In genomic region chr6:87099671-87100296, GRCm38 (mm10) we compare ENCODE assay signal across 9 mouse cellular contexts. TPM values are rescaled to one million over a fixed set of nuclear protein-coding genes. Genes with fewer than 3 reads are reported as not detected.
A peak's percentile ranks its signal among the peaks of the same experiment; 100 is the strongest.
DNase-seq lines count a peak whose midpoint lies in the region; ATAC-seq and TF ChIP-seq lines count a peak whose summit lies in the region.
"Had no signal": no experiment of that assay in that cellular context is flagged by ENCODE, and none has a peak within 500 bp of the region (broad histone marks: within the 10 kb centered on the region; RNA-seq: fewer than 3 reads in every experiment).

No protein-coding gene starts in this region.

- peak; percentile 25 for DNase-seq in heart, adult 8-10 months (ENCODE audit: low spot score)
- peak; percentile 58 for DNase-seq in NIH3T3 (ENCODE audit: low read depth)
- peak; percentile 65 for DNase-seq in heart, postnatal 0 days (ENCODE audit: low spot score)
- peak; percentile 64 for DNase-seq in lung, postnatal 25 days (ENCODE audit: low spot score)
- no peak for DNase-seq in urinary bladder, adult 18-20 months (ENCODE audit: low spot score in 2 of 2)
- DNase-seq in thymus, postnatal 25 days, result no peak
- no peak for DNase-seq in gastrocnemius, postnatal 10 days

- H3K4me1 ChIP-seq in heart, embryonic 12.5 days (replicated peaks), result peaks cover 37% of the 10 kb centered on the region
- H3K4me1 ChIP-seq in heart, postnatal 0 days (ENCODE audit: control insufficient read depth, insufficient read depth), result 0 out of 2 replicates have a peak, but pooled peaks cover 3% of the 10 kb centered on the region

- no peak overlapping the region for H3K9ac ChIP-seq in heart, embryonic 12.5 days
- no peak overlapping the region for H3K9ac ChIP-seq in heart, postnatal 0 days (replicated peaks; ENCODE audit: low read depth, low read length)

- H3K4me3 ChIP-seq in heart, embryonic 12.5 days, result no peak overlapping the region
- no peak overlapping the region for H3K4me3 ChIP-seq in heart, postnatal 0 days (ENCODE audit: low read depth, low read length)

- H3K36me3 ChIP-seq in heart, embryonic 12.5 days, result no peaks in the 10 kb centered on the region
- H3K36me3 ChIP-seq in heart, postnatal 0 days (replicated peaks; ENCODE audit: control insufficient read depth, insufficient read depth, low read length), result no peaks in the 10 kb centered on the region

- WGBS in heart, embryonic 12.5 days, result 47% methylated on average over 7 of the region's 7 CpGs
- 50% methylated on average over 7 of the region's 7 CpGs for WGBS in heart, postnatal 0 days

- H3K4me2 ChIP-seq in heart, embryonic 12.5 days, result no peak overlapping the region
- no peak overlapping the region for H3K4me2 ChIP-seq in heart, postnatal 0 days (ENCODE audit: low read depth, low read length)

- no peak overlapping the region for H3K27ac ChIP-seq in heart, embryonic 12.5 days (ENCODE audit: poor library complexity, severe bottlenecking)
- H3K27ac ChIP-seq in heart, postnatal 0 days (ENCODE audit: low read depth), result peak overlapping the region; percentile 50

- H3K27me3 ChIP-seq in heart, embryonic 12.5 days (replicated peaks), result no peaks in the 10 kb centered on the region; the same call in 1 of the 2 replicates
- no peaks in the 10 kb centered on the region for H3K27me3 ChIP-seq in heart, postnatal 0 days (ENCODE audit: control insufficient read depth, insufficient read depth, low read length)

- TF ChIP-seq EP300 in heart, postnatal 0 days (IDR thresholded peaks at IDR 0.05; ENCODE audit: low read depth), result no peak

- ATAC-seq in heart, embryonic 12.5 days (ENCODE audit: insufficient number of reproducible peaks, low FRiP score), result no peak
- ATAC-seq in heart, postnatal 0 days (ENCODE audit: insufficient read depth, low read depth), result no peak

- H3K9me3 ChIP-seq in heart, embryonic 12.5 days (replicated peaks), result no peaks in the 10 kb centered on the region
- H3K9me3 ChIP-seq in heart, postnatal 0 days (replicated peaks; ENCODE audit: control insufficient read depth, low read length), result no peaks in the 10 kb centered on the region

- TF ChIP-seq CTCF in heart, postnatal 0 days (IDR thresholded peaks at IDR 0.05; ENCODE audit: low read depth), result no peak

RNA-seq across cellular contexts. Expression of gene D6Ertd527e, which starts 4.8 kb away (rescaled TPM):
- under 1 TPM in 1 of 4 experiments, not detected in 3; 0.44 TPM for total RNA-seq in heart, adult 8-10 months (2022)
- polyA plus RNA-seq in heart, embryonic 12.5 days (2016; fragmentation: Nextera tagmentation; extraction: Ambion mirVana), result 0.10 TPM in 1 of 2 replicates, not detected in the other
- not detected in 2 replicates for total RNA-seq in heart, postnatal 0 days (2014; rRNA removed; ENCODE audit: low replicate concordance)
- polyA plus RNA-seq in heart, postnatal 0 days (2015; fragmentation: Nextera tagmentation; extraction: Ambion mirVana), result 0.08 TPM in 1 of 2 replicates, not detected in the other
- total RNA-seq in gastrocnemius, postnatal 10 days (2021), result under 1 TPM in 1 of 2 experiments, not detected in 1; 0.11 TPM
- total RNA-seq: heart, postnatal 14 days had no signal

RNA-seq across cellular contexts. Expression of gene Gfpt1, which starts 57.1 kb away (rescaled TPM):
- total RNA-seq in heart, adult 8-10 months (2022), result 10 to 100 TPM; 16.0 to 21.4 (median 16.7) TPM
- polyA plus RNA-seq in heart, embryonic 12.5 days (2016; fragmentation: Nextera tagmentation; extraction: Ambion mirVana), result 17.7 and 19.3 TPM in 2 replicates
- 10.0 and 23.3 TPM in 2 replicates for total RNA-seq in heart, postnatal 0 days (2014; rRNA removed; ENCODE audit: low replicate concordance)
- polyA plus RNA-seq in heart, postnatal 0 days (2015; fragmentation: Nextera tagmentation; extraction: Ambion mirVana), result 5.4 and 6.7 TPM in 2 replicates
- total RNA-seq in gastrocnemius, postnatal 10 days (2021), result 10 to 100 TPM; 36.1 to 44.4 TPM

Comparison
In these comparisons a context has a peak if more than half of its experiments do, and no peak if none do; other contexts are left out.
1. DNase-seq: peak in heart, adult 8-10 months (single experiment), NIH3T3 (single experiment), heart, postnatal 0 days (single experiment) and lung, postnatal 25 days (single experiment); none in urinary bladder, adult 18-20 months (0 of 2), thymus, postnatal 25 days (single experiment) and gastrocnemius, postnatal 10 days (single experiment).